Mouse (Mus musculus): ENCODE data around the gene Ncoa7. TPM values are rescaled to one million over a fixed set of nuclear protein-coding genes. Genes with fewer than 3 reads are reported as not detected.
A peak's percentile ranks its signal among the peaks of the same experiment; 100 is the strongest.
"Not testable (repeated sequence)": the region's sequence is repeated elsewhere in the genome, so short reads cannot be mapped to it uniquely, and the experiment has no call there.

Ncoa7 gene
- polyA plus RNA-seq, 1 experiment from 2014 or later, result 16.6 TPM

- Histone ChIP-seq H3K4me1 (no peaks in the 10 kb centered on the region), H3K27me3 (no peaks in the 10 kb centered on the region), H3K27ac (no peak overlapping the region), H3K9me3 (replicated peaks) (no peaks in the 10 kb centered on the region), H3K4me3 (replicated peaks) (no peak overlapping the region), H3K9ac (no peak overlapping the region), H3K4me2 (no peak overlapping the region), H3K36me3 (peaks cover 3% of the 10 kb centered on the region; the same call in 1 of the 2 replicates)
- WGBS, result 81% methylated on average over 4 of the region's 4 CpGs
- ATAC-seq (replicated peaks; ENCODE audit: low FRiP score), result no peak
Observed at GRCm38 (mm10) chr10:30683449-30683848, 119.7 kb downstream of the Ncoa7 start.

GRCm38 (mm10) chr10:30679756-30680155, 123.4 kb downstream of the Ncoa7 start:
- H3K27me3 ChIP-seq, result no peaks in the 10 kb centered on the region
- H3K27ac ChIP-seq, result no peak overlapping the region
- no peak for ATAC-seq (replicated peaks; ENCODE audit: low FRiP score)
- no peaks in the 10 kb centered on the region for H3K4me1 ChIP-seq
- H3K4me2 ChIP-seq, result no peak overlapping the region
- WGBS, result 88% methylated on average over 2 of the region's 2 CpGs
- H3K9me3 ChIP-seq (replicated peaks), result no peaks in the 10 kb centered on the region
- no peak overlapping the region for H3K4me3 ChIP-seq (replicated peaks)
- H3K36me3 ChIP-seq, result no peaks in the 10 kb centered on the region
- no peak overlapping the region for H3K9ac ChIP-seq

GRCm38 (mm10) chr10:30678051-30678450, 125.1 kb downstream of the Ncoa7 start:
- no peaks in the 10 kb centered on the region for H3K36me3 ChIP-seq
- no peaks in the 10 kb centered on the region for H3K27me3 ChIP-seq
- H3K4me1 ChIP-seq, result no peaks in the 10 kb centered on the region
- H3K9ac ChIP-seq, result no peak overlapping the region
- no peak for ATAC-seq (replicated peaks; ENCODE audit: low FRiP score)
- no peaks in the 10 kb centered on the region for H3K9me3 ChIP-seq (replicated peaks)
- no peak overlapping the region for H3K4me3 ChIP-seq (replicated peaks)
- H3K4me2 ChIP-seq, result no peak overlapping the region
- no peak overlapping the region for H3K27ac ChIP-seq
- WGBS, result 68% methylated on average over 2 of the region's 2 CpGs

GRCm38 (mm10) chr10:30674825-30675224, 128.3 kb downstream of the Ncoa7 start:
- H3K27me3 ChIP-seq, result no peaks in the 10 kb centered on the region
- H3K4me1 ChIP-seq, result no peaks in the 10 kb centered on the region
- H3K36me3 ChIP-seq, result peaks cover 8% of the 10 kb centered on the region
- ATAC-seq (replicated peaks; ENCODE audit: low FRiP score), result no peak
- H3K9ac ChIP-seq, result no peak overlapping the region
- WGBS, result 84% methylated on average over 3 of the region's 3 CpGs
- H3K27ac ChIP-seq, result no peak overlapping the region
- no peak overlapping the region for H3K4me3 ChIP-seq (replicated peaks)
- no peak overlapping the region for H3K4me2 ChIP-seq
- no peaks in the 10 kb centered on the region for H3K9me3 ChIP-seq (replicated peaks)

- H3K27me3 ChIP-seq, result no peaks in the 10 kb centered on the region
- H3K4me1 ChIP-seq, result no peaks in the 10 kb centered on the region
- no peak for ATAC-seq (replicated peaks; ENCODE audit: low FRiP score)
- no peak overlapping the region for H3K4me3 ChIP-seq (replicated peaks)
- no peak overlapping the region for H3K4me2 ChIP-seq
- H3K9ac ChIP-seq, result no peak overlapping the region
- peaks cover 17% of the 10 kb centered on the region for H3K36me3 ChIP-seq
- WGBS, result 96% methylated on average over 2 of the region's 2 CpGs
- no peaks in the 10 kb centered on the region for H3K9me3 ChIP-seq (replicated peaks)
- no peak overlapping the region for H3K27ac ChIP-seq
Observed at GRCm38 (mm10) chr10:30666580-30666979, 136.5 kb downstream of the Ncoa7 start.

- Histone ChIP-seq H3K4me3 (replicated peaks) (no peak overlapping the region), H3K27ac (no peak overlapping the region), H3K9ac (no peak overlapping the region), H3K4me1 (peaks cover 6% of the 10 kb centered on the region), H3K9me3 (replicated peaks) (no peaks in the 10 kb centered on the region), H3K36me3 (peaks cover 21% of the 10 kb centered on the region), H3K27me3 (no peaks in the 10 kb centered on the region), H3K4me2 (no peak overlapping the region)
- no peak for ATAC-seq (replicated peaks; ENCODE audit: low FRiP score)
- 83% methylated on average over 6 of the region's 6 CpGs for WGBS
Observed at GRCm38 (mm10) chr10:30660564-30661328, 142.4 kb downstream of the Ncoa7 start.

- H3K36me3 ChIP-seq, result peaks cover 29% of the 10 kb centered on the region
- peak overlapping the region; percentile 77 for H3K27ac ChIP-seq
- ATAC-seq (replicated peaks; ENCODE audit: low FRiP score), result peak; percentile 92
- peak overlapping the region; percentile 61 for H3K4me2 ChIP-seq
- H3K4me3 ChIP-seq (replicated peaks), result peak overlapping the region; percentile 43
- peak overlapping the region; percentile 39; the same call in 1 of the 2 replicates for H3K9ac ChIP-seq
- H3K4me1 ChIP-seq, result peaks cover 15% of the 10 kb centered on the region
- H3K27me3 ChIP-seq, result no peaks in the 10 kb centered on the region
- no peaks in the 10 kb centered on the region for H3K9me3 ChIP-seq (replicated peaks)
- 3% methylated on average over 5 of the region's 5 CpGs for WGBS
Observed at GRCm38 (mm10) chr10:30655655-30656054, 147.5 kb downstream of the Ncoa7 start.

- no peak overlapping the region for H3K9ac ChIP-seq
- ATAC-seq (replicated peaks; ENCODE audit: low FRiP score), result no peak
- no peaks in the 10 kb centered on the region for H3K27me3 ChIP-seq
- WGBS, result 25% methylated on average over 2 of the region's 2 CpGs
- H3K36me3 ChIP-seq, result peaks cover 39% of the 10 kb centered on the region
- H3K4me3 ChIP-seq (replicated peaks), result no peak overlapping the region
- H3K4me1 ChIP-seq, result no peaks in the 10 kb centered on the region
- H3K27ac ChIP-seq, result no peak overlapping the region
- H3K9me3 ChIP-seq (replicated peaks), result no peaks in the 10 kb centered on the region
- H3K4me2 ChIP-seq, result no peak overlapping the region
Observed at GRCm38 (mm10) chr10:30647681-30648080, 155.4 kb downstream of the Ncoa7 start.

- WGBS, result 84% methylated on average over 3 of the region's 3 CpGs
Observed at GRCm38 (mm10) chr10:30638216-30638615, 164.9 kb downstream of the Ncoa7 start.

GRCm38 (mm10) chr10:30636474-30637154, 166.5 kb downstream of the Ncoa7 start:
- ATAC-seq (replicated peaks; ENCODE audit: low FRiP score); H3K9me3 ChIP-seq (replicated peaks); H3K9ac ChIP-seq; H3K4me1 ChIP-seq; H3K27me3 ChIP-seq; H3K4me3 ChIP-seq (replicated peaks); H3K27ac ChIP-seq; H3K4me2 ChIP-seq; H3K36me3 ChIP-seq: not testable (repeated sequence)
- 78% methylated on average over 1 of the region's 1 CpGs for WGBS

More at GRCm38 (mm10) chr10:30638216-30638615, 164.9 kb downstream of the Ncoa7 start:
- no peaks in the 10 kb centered on the region for H3K9me3 ChIP-seq (replicated peaks)
- H3K4me1 ChIP-seq, result no peaks in the 10 kb centered on the region
- no peak for ATAC-seq (replicated peaks; ENCODE audit: low FRiP score)
- H3K9ac ChIP-seq, result no peak overlapping the region
- H3K27me3 ChIP-seq, result no peaks in the 10 kb centered on the region
- no peak overlapping the region for H3K4me3 ChIP-seq (replicated peaks)
- H3K27ac ChIP-seq, result no peak overlapping the region
- no peaks in the 10 kb centered on the region for H3K36me3 ChIP-seq
- H3K4me2 ChIP-seq, result no peak overlapping the region

GRCm38 (mm10) chr10:30632718-30633117, 170.4 kb downstream of the Ncoa7 start:
- no peak for ATAC-seq (replicated peaks; ENCODE audit: low FRiP score)

GRCm38 (mm10) chr10:30629977-30630376, 173.1 kb downstream of the Ncoa7 start:
- no peaks in the 10 kb centered on the region for H3K27me3 ChIP-seq
- no peaks in the 10 kb centered on the region for H3K9me3 ChIP-seq (replicated peaks)
- no peak overlapping the region for H3K4me3 ChIP-seq (replicated peaks)
- H3K36me3 ChIP-seq, result no peaks in the 10 kb centered on the region
- no peak overlapping the region for H3K27ac ChIP-seq
- H3K4me2 ChIP-seq, result no peak overlapping the region
- no peaks in the 10 kb centered on the region for H3K4me1 ChIP-seq
- H3K9ac ChIP-seq, result no peak overlapping the region
- ATAC-seq (replicated peaks; ENCODE audit: low FRiP score), result no peak

More at GRCm38 (mm10) chr10:30632718-30633117, 170.4 kb downstream of the Ncoa7 start:
- WGBS, result 93% methylated on average over 1 of the region's 1 CpGs
- Histone ChIP-seq H3K9me3 (replicated peaks) (no peaks in the 10 kb centered on the region), H3K9ac (no peak overlapping the region), H3K4me2 (no peak overlapping the region), H3K27ac (no peak overlapping the region), H3K4me3 (replicated peaks) (no peak overlapping the region), H3K4me1 (no peaks in the 10 kb centered on the region), H3K36me3 (no peaks in the 10 kb centered on the region), H3K27me3 (no peaks in the 10 kb centered on the region)

Data from kidney, embryonic 15.5 days (tissue).